Mouse (Mus musculus): Measurements from ENCODE around the gene Optn.

The Optn gene

GRCm38 (mm10) chr2:5031215-5031614 is 32.6 kb downstream of the Optn start:
- no peak for DNase-seq (ENCODE audit: low read depth, low spot score)

GRCm38 (mm10) chr2:5029808-5030207 is 34.0 kb downstream of the Optn start:
- DNase-seq (ENCODE audit: low read depth, low spot score): no peak

DNA sequence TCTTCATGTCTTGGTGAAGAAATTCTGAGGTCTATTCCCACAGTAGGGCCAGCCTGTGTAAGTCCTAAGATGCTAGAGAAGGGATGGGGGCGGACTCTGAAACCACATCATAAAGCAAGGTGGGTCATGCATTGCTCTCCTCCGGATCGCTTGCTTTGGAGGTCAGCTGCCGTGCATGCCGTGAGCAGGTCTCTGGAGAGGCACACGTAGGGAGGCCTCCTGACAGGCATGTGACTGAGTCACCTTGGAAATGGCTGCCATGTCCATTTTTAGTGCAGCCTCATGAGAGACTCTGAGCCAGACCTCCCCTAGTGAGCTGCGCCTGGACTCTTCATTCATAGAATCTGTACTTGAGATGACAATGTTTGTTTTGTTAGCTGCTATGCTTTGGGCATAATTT is 35.8 kb downstream of the Optn start:
- no peak for DNase-seq (ENCODE audit: low read depth, low spot score)

DNA sequence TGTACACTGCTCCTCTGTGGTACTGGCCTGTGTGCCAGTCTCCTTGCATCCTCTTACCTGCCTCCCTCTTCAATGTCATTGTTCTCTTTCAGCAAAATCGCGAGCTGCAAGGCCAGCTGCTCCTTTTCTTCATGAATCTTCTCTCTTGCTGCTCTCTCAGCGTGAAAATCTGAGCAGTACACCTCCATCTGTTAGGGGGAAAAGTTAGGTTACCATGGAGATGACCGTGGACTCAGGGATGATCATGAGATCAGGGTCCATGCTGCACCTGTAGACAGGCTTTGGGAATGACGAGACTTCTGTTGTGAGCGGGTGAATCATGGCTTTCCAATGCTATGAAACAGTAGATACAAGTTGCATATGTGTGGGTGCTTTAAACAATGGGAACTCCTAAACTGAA is 36.8 kb downstream of the Optn start:
- no peak for DNase-seq (ENCODE audit: low read depth, low spot score)

DNA sequence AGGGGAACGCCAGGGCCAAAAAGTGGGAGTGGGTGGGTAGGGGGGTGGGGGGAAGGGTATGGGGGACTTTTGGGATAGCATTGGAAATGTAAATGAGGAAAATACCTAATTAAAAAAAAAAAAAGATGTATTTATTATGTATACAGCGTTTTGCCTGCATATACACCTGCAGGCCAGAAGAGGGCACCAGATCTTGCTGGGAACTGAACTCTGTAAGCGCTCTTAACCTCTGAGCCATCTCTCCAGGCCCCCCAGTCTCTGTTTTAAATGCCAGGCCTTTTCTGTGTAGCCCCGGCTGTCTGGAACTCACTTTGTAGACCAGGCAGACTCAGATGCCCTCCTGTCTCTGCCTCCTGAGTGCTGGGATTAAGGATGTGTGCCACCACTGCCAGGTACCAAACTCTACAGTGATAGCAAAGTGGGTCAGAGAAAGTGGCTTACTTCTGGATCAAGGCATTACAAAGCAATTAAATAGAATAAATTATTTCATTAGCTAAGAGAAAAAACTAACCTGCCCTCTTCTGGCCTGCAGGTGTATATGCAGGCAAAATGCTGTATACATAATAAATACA is 38.6 kb downstream of the Optn start:
- no peak for DNase-seq (ENCODE audit: low read depth, low spot score)

DNA sequence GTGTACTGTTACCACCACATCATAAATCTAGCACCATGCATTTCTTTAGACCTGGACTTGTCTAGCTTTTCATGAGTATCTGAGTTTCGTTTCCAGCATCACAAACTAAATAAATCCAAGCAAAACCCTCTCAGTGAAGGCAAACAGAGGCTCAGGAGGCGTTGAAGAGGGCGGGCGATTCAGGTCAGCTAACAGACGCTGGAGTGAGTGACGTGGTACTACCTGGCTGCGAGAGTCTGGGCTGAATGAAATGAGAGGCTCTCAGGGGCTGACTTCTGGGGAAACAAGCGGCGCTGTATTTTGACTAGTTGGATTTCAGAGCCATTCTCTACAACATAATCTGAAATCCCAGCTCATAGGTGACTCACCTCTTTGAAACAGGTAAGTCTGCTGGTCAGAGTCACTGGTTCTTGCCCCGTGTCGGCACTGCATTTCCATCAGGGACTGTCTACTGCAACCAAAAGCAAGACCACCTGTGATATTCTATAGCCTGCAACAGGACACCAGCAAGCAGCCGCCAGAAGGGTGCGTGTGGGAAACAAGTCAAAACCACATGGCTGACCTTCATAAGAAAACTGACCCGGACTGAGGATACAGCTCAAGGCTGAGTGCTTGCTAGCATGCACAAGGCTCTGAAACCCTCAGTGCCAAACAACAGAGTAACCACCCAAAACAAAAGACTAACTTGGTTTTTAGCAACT is 40.0 kb downstream of the Optn start:
- no peak for DNase-seq (ENCODE audit: low read depth, low spot score)

- DNase-seq (ENCODE audit: low read depth, low spot score): no peak
Observed at GRCm38 (mm10) chr2:5023275-5023674, 40.6 kb downstream of the Optn start.

DNA sequence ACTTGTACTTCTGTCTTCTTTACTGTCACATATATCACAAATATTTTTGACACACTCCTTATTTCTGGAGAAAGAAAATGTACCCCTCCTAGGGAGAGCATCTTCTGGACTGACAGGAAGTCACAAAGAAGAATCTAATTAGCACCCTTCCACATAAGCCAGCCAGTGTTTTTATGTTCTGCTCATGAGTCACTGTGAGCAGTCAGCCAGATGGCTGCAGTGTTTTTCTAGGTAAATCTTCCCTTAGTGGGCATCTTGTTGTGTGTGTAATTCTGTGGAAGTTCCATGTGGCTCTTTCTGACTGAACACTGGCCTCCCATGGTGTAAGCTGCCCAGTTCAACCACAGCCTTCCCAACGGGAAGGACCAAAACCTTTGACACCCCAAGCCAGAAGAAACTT is 44.1 kb downstream of the Optn start:
- no peak for DNase-seq (ENCODE audit: low read depth, low spot score)

- no peak for DNase-seq (ENCODE audit: low read depth, low spot score)
Observed at GRCm38 (mm10) chr2:5016922-5017321, 46.9 kb downstream of the Optn start.

GRCm38 (mm10) chr2:5015527-5015926 is 48.3 kb downstream of the Optn start:
- no peak for DNase-seq (ENCODE audit: low read depth, low spot score)

GRCm38 (mm10) chr2:5014616-5015015 is 49.2 kb downstream of the Optn start:
- no peak for DNase-seq (ENCODE audit: low read depth, low spot score)

GRCm38 (mm10) chr2:5012491-5013324 is 51.1 kb downstream of the Optn start, which contains the start of gene Mcm10:
Gene Mcm10 (minus strand): TSS chr2:5012791.
- DNase-seq (ENCODE audit: low read depth, low spot score): peak; percentile 88

- no peak for DNase-seq (ENCODE audit: low read depth, low spot score)
Observed at GRCm38 (mm10) chr2:5011898-5012490, 51.9 kb downstream of the Optn start.

DNA sequence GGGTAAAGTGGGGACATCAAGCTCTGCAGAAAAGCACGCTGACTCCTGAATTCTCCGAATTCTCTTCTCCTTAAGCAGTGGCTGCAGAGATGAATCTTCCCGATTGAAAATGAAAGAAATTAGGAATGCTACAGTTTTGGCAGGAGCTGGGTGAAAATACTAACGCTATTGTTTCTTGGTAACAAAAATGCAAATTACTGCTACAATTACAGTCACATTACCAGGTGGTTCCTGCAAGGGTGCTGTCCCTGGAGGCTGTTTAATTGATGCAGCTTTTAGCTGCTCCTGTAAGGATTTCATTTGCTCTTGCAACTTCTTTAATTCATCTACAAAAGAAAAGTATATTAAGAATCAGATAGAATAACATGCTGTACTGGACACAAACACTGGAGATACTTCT is 56.7 kb downstream of the Optn start:
- no peak for DNase-seq (ENCODE audit: low read depth, low spot score)

DNA sequence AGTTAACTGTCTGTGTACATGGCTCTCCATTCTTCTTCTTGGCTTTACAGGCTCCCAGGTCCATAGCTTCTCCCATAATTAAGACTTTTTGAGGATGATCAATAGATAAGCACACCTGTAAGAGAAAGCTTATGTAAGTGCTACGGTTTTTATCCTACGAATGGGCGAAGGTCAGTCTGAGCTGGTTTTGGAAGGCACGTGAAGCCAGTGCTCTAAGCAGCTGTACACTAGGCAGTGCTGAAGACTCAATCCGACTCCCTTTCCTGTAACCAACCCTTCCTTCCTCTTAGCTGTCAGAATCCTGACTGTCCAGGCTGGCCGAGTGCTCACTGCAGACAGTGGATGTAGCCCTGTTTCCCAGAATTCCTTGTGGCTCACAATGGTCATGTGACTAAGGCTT is 62.6 kb downstream of the Optn start:
- no peak for DNase-seq (ENCODE audit: low read depth, low spot score)

DNA sequence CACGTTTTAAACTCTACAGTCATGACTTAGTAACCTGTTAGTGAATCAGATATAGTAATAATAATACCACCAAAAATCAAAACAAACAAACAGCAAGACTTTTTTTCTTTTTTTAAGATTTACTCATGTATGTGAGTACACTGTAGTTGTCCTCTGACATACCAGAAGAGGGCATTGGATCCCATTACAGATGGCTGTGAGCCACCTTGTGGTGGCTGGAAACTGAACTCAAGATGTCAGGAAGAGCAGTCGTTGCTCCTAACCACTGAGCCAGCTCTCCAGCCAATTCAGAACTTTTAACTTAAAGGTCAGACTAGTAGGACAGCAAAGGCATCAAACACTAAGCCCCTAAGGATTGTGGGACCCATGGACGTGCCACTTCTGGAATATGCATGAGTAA is 64.9 kb downstream of the Optn start:
- DNase-seq (ENCODE audit: low read depth, low spot score): no peak

DNA sequence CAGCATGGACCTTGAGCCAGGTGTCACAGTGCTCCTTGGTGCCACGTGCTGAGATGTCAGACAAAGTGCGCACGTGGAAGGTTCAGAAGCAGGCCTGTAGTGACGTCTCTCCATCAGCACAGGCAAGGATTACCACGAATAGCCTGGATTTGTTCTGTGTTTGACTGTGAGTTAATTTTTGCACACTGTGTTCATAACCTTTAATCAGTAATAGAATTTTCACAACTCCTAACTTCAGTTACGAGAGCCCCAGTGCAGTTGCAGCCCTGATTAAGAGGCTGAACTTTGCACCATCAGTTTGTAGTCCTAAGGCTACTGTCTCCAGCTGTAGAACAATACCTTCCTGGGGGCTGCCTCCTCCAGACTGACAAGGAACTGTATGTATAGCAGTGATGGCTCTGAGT is 67.4 kb downstream of the Optn start:
- DNase-seq (ENCODE audit: low read depth, low spot score): no peak

GRCm38 (mm10) chr2:4995646-4996045 is 68.2 kb downstream of the Optn start:
- no peak for DNase-seq (ENCODE audit: low read depth, low spot score)

- no peak for DNase-seq (ENCODE audit: low read depth, low spot score)
Observed at GRCm38 (mm10) chr2:4994436-4994835, 69.4 kb downstream of the Optn start.

GRCm38 (mm10) chr2:4993584-4993983 is 70.3 kb downstream of the Optn start:
- DNase-seq (ENCODE audit: low read depth, low spot score): no peak

DNA sequence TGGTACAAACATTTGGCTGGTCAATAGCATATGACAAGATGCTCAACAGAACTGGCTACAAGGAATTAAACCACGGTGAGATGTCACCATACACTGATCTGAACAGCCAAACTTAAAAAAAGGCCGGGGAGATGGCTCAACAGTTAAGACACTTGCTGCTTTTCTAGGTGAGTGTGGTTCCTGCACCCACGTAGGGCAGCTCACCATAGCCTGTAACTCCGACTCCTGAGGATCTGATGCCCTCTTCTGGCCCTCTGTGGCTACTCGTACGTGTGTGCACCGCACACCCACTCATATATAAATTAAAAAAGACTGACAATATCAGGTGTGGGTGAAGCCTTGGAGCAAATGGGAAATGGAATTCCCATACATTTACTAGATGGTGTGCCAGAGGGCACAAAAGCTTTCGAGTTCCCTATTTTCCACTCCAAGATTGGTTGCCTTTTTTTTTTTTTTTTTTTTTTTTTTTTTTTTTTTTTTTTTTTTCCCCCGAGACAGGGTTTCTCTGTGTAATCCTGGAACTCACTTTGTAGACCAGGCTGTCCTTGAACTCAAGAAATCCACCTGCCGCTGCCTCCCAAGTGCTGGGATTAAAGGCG is 74.9 kb downstream of the Optn start:
- no peak for DNase-seq (ENCODE audit: low read depth, low spot score)
